Mouse (Mus musculus) kidney, postnatal 0 days (tissue): Measurements from ENCODE around the gene Nodal. TPM values are rescaled to one million over a fixed set of nuclear protein-coding genes. Genes with fewer than 3 reads are reported as not detected.

Experiments used
- ATAC-seq: fragments of 200-750 bp; cut with Nextera tagmentation; replicated peaks from 2 replicates; pipeline ENCODE4 v1.8.0; 2017; ENCODE audit warnings: low read depth, moderate number of reproducible peaks, moderate TSS enrichment, moderate library complexity; ENCODE audit not compliant: low FRiP score
- DNase-seq: peaks from one replicate; pipeline ENCODE4 v3.0.0-alpha.2; 2016; ENCODE audit warnings: low spot score
- H3K27ac ChIP-seq: fragments of 300-500 bp; sonication (generic); 2 replicates; pipeline ENCODE4 v1.5.1; 2014; ENCODE audit warnings: mild to moderate bottlenecking
- H3K27me3 ChIP-seq: fragments of 300-500 bp; sonication (generic); 2 replicates; pipeline ENCODE4 v1.6.1; 2014; ENCODE audit warnings: low read length, mixed read lengths; ENCODE audit not compliant: insufficient read depth
- H3K36me3 ChIP-seq: fragments of 300-500 bp; sonication (generic); 2 replicates; pipeline ENCODE4 v1.6.1; 2014; ENCODE audit warnings: low read length, mixed read lengths; ENCODE audit not compliant: insufficient read depth
- H3K4me1 ChIP-seq: fragments of 300-500 bp; sonication (generic); replicated peaks from 2 replicates; pipeline ENCODE4 v1.6.1; 2014; ENCODE audit warnings: antibody characterized with exemption, low read length, mixed read lengths; ENCODE audit not compliant: insufficient read depth
- H3K4me2 ChIP-seq: fragments of 300-500 bp; sonication (generic); 2 replicates; pipeline ENCODE4 v1.6.1; 2014; ENCODE audit warnings: mild to moderate bottlenecking, low read length, moderate library complexity, mixed read lengths
- H3K4me3 ChIP-seq: fragments of 300-500 bp; sonication (generic); replicated peaks from 2 replicates; pipeline ENCODE4 v1.5.1; 2014; ENCODE audit warnings: low read depth, low read length
- H3K9ac ChIP-seq: fragments of 300-500 bp; sonication (generic); 2 replicates; pipeline ENCODE4 v1.6.1; 2014; ENCODE audit warnings: low read depth, low read length
- H3K9me3 ChIP-seq: fragments of 300-500 bp; sonication (generic); replicated peaks from 2 replicates; pipeline ENCODE4 v1.6.1; 2016; ENCODE audit warnings: low read length, inconsistent platforms, mixed read lengths
- CTCF ChIP-seq: IDR thresholded peaks from 2 replicates; pipeline ENCODE4 v1.5.1; 2016; ENCODE audit warnings: antibody characterized with exemption, low read depth, mild to moderate bottlenecking, moderate library complexity
- WGBS: fragments of 180-500 bp; shearing (Covaris S2); extraction: QIAGEN DNeasy Blood & Tissue Kit; methylation state at CpG from one replicate; pipeline ENCODE4 v1.1.7; 2014; 5-methylcytosine and 5-hydroxymethylcytosine counted together
- polyA plus RNA-seq: library from polyadenylated mRNA; unstranded; fragments of >200 nt; fragmentation: Nextera tagmentation; extraction: Ambion mirVana; gene quantifications from 2 replicates; pipeline ENCODE4 v1.2.1, GENCODE M21; 2015

Nodal gene
- polyA plus RNA-seq, 1 experiment from 2014 or later, result 0.36 TPM

DNA sequence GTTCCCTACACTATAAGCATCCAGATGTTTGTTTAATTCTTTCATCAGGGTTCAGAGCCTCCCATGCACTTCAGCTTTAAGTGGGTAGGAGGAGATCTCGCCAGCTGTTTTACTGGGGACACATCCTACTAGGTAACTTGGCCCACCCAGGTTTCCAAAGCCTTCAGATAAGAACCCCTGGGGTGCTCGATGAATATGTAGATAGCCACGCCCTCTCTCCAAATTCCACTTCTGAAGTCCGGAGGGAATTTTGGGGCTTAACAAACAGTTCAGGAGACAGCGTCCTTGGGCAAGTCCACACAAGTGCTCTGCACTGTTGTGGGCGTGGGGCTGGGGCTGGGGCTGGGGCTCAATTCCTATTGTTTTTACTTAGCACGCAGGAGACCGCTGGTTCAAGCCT, 1.9 kb upstream of the Nodal start:
- 29% methylated on average over 8 of the region's 8 CpGs for WGBS

DNA sequence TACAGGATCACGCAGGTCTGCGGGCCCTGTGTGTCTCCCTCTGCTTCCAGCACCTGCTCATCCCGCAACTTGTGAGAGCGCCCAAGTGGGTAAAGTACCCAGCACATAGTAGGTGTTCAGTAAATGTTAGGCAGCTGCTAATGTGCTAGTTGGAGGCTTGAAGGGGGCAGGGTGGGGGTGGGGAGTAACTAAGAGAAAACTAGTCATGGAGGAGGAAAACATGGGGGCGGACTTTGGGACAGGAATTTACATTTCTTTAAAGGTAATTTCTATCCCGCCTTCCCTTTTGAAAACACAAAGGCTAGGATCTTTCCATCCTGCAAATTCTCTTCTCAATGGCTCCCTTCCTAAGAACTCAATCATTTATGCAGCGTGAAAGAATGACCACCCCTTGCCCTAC, 1.2 kb upstream of the Nodal start:
- no peak for TF ChIP-seq CTCF
- Histone ChIP-seq H3K4me1 (peaks cover 4% of the 10 kb centered on the region; the same call in 1 of the 2 replicates), H3K4me2 (no peak overlapping the region), H3K27me3 (peaks cover 24% of the 10 kb centered on the region), H3K4me3 (no peak overlapping the region), H3K9me3 (no peaks in the 10 kb centered on the region), H3K27ac (no peak overlapping the region), H3K9ac (no peak overlapping the region), H3K36me3 (no peaks in the 10 kb centered on the region)
- no peak for ATAC-seq
- no peak for DNase-seq
- 37% methylated on average over 7 of the region's 7 CpGs for WGBS

More for the DNA sequence above, 1.9 kb upstream of the Nodal start:
- Histone ChIP-seq H3K27me3 (peaks cover 24% of the 10 kb centered on the region), H3K4me3 (no peak overlapping the region), H3K27ac (no peak overlapping the region), H3K9me3 (no peaks in the 10 kb centered on the region), H3K36me3 (no peaks in the 10 kb centered on the region), H3K4me1 (peaks cover 4% of the 10 kb centered on the region; the same call in 1 of the 2 replicates), H3K4me2 (no peak overlapping the region), H3K9ac (no peak overlapping the region)
- TF ChIP-seq CTCF, result no peak
- ATAC-seq (no peak), DNase-seq (no peak)

DNA sequence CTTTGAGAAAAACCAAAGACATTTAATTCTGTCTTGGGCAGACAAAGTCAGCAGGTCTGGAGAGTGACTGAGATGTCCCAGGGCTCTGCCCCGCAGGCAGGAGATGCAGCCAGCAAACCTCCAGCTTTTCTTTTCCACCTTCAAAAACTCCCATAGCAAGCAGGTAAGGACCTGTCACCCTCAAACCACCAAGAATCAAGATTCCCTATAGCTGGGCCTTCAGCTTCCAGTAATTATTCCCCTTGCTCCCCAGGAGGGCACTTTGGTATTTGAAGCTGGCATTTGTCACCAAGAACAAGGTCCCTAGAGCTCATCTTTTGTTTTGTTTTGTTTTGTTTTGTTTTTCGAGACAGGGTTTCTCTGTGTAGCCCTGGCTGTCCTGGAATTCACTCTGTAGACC, 726 bp upstream of the Nodal start:
- no peak for TF ChIP-seq CTCF
- WGBS, result 47% methylated on average over 2 of the region's 2 CpGs
- DNase-seq (no peak), ATAC-seq (no peak)
- no peak overlapping the region for H3K9ac ChIP-seq
- no peak overlapping the region for H3K27ac ChIP-seq
- no peaks in the 10 kb centered on the region for H3K9me3 ChIP-seq
- peaks cover 4% of the 10 kb centered on the region; the same call in 1 of the 2 replicates for H3K4me1 ChIP-seq
- H3K27me3 ChIP-seq, result peaks cover 24% of the 10 kb centered on the region
- H3K4me2 ChIP-seq, result no peak overlapping the region
- H3K4me3 ChIP-seq, result no peak overlapping the region
- H3K36me3 ChIP-seq, result no peaks in the 10 kb centered on the region

DNA sequence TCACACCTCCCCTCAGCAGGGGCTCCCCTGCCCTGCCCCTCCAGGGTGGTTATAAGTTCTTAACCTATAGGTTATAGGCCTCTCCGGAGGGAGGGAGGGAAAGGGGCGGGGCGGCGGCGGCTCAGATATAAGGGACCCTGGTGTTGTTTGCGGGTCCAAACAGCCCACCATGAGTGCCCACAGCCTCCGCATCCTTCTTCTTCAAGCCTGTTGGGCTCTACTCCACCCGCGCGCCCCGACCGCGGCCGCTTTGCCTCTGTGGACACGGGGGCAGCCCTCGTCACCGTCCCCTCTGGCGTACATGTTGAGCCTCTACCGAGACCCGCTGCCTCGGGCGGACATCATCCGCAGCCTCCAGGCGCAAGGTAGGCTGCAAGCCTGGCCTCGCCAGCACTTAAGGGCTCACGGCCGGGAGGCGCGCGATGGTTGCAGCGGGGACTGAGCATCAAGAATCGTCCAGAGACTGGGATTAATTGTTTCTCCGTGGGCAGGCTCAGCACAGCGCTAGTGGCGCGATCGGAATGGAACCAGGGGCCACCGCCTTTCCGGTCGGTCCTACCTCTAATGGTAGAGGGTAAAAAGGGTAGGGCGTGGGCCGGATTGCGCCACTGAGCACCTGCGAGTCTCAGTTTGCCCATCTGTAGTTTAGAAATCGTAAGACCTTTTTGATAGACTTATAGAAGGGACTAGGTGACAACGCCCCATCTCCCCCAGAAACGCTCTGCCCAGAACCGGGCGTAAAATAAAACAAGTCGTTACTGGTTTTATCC, 544 bp downstream of the Nodal start:
- H3K4me3 ChIP-seq, result peak overlapping the region; percentile 45
- DNase-seq (no peak), ATAC-seq (no peak)
- no peak for TF ChIP-seq CTCF
- H3K9me3 ChIP-seq, result no peaks in the 10 kb centered on the region
- H3K4me1 ChIP-seq, result peaks cover 4% of the 10 kb centered on the region; the same call in 1 of the 2 replicates
- H3K27me3 ChIP-seq, result peaks cover 24% of the 10 kb centered on the region
- H3K36me3 ChIP-seq, result no peaks in the 10 kb centered on the region
- 1% methylated on average over 50 of the region's 50 CpGs for WGBS
- H3K9ac ChIP-seq, result peak overlapping the region; percentile 43
- H3K4me2 ChIP-seq, result peak overlapping the region; percentile 81
- no peak overlapping the region for H3K27ac ChIP-seq

DNA sequence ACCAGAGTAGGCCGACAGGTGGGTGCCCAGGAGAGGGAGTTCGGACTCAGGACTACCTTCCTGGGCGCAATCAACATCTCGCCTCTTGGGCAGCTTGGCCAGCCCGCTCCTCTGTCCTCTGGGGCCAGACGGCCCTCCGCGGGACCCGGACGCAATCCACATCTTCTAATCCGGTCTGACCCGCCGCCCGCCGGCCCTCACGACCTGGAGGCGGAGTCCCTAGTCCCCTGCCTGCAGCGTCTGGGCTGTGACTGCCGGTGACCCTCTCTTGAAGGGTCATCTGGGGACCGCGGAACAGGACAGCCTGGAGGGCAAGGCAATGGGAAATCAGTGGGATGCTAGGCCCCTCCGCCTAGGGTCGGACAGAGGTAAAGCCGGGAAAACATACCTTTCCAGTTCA, 1.4 kb downstream of the Nodal start:
- WGBS, result 7% methylated on average over 23 of the region's 24 CpGs
- no peak for ATAC-seq
- Histone ChIP-seq H3K27me3 (peaks cover 24% of the 10 kb centered on the region), H3K4me3 (0 out of 2 replicates have a peak overlapping the region, but pooled peaks have one; percentile 7), H3K9me3 (no peaks in the 10 kb centered on the region), H3K27ac (no peak overlapping the region), H3K9ac (no peak overlapping the region), H3K36me3 (no peaks in the 10 kb centered on the region), H3K4me1 (peaks cover 4% of the 10 kb centered on the region; the same call in 1 of the 2 replicates), H3K4me2 (peak overlapping the region; percentile 81)
- no peak for TF ChIP-seq CTCF
- DNase-seq, result no peak

DNA sequence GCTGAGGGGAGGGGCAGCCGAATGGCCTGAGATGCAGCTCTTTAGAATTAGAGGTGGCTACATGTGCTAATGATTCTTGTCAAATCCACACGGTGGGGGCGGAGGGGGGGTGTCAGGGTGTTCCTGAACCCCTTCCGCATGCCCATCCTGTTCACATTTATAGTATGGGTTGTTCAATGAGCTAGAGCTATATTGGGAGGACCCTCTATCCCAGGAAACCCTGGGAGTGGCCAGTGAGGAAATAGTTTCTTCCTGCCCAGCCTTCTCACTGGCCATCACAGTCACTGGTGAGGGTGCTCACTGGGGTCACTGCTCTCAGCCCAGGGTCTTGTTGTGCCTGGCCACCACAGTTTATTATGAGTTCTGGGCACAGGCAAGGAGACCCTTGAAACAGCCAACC, 2.2 kb downstream of the Nodal start:
- H3K4me1 ChIP-seq, result peaks cover 4% of the 10 kb centered on the region; the same call in 1 of the 2 replicates
- DNase-seq, result no peak
- TF ChIP-seq CTCF, result no peak
- no peak overlapping the region for H3K27ac ChIP-seq
- 68% methylated on average over 4 of the region's 4 CpGs for WGBS
- no peak; the same call in 1 of the 2 replicates for ATAC-seq
- no peak overlapping the region for H3K4me2 ChIP-seq
- H3K36me3 ChIP-seq, result no peaks in the 10 kb centered on the region
- H3K4me3 ChIP-seq, result no peak overlapping the region
- peaks cover 24% of the 10 kb centered on the region for H3K27me3 ChIP-seq
- no peak overlapping the region for H3K9ac ChIP-seq
- H3K9me3 ChIP-seq, result no peaks in the 10 kb centered on the region

DNA sequence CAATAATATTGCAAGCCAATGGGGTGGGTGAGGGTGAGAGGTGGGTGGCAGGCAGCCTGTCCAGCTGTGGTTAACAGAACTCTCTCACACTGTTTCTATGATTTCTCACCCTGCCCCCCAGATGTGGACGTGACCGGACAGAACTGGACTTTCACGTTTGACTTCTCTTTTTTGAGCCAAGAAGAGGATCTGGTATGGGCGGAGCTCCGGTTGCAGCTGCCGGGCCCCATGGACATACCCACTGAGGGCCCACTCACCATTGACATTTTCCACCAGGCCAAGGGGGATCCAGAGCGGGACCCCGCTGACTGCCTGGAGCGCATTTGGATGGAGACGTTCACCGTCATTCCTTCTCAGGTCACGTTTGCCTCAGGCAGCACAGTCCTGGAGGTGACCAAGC, 5.1 kb downstream of the Nodal start:
- DNase-seq, result no peak
- Histone ChIP-seq H3K4me3 (no peak overlapping the region), H3K4me1 (peaks cover 4% of the 10 kb centered on the region; the same call in 1 of the 2 replicates), H3K9ac (no peak overlapping the region), H3K4me2 (no peak overlapping the region), H3K36me3 (no peaks in the 10 kb centered on the region), H3K9me3 (no peaks in the 10 kb centered on the region), H3K27me3 (peaks cover 16% of the 10 kb centered on the region), H3K27ac (no peak overlapping the region)
- no peak for TF ChIP-seq CTCF
- 81% methylated on average over 12 of the region's 12 CpGs for WGBS
- no peak for ATAC-seq
